Mouse (Mus musculus): ENCODE measurements around the gene Cpd. TPM values are rescaled to one million over a fixed set of nuclear protein-coding genes. Genes with fewer than 3 reads are reported as not detected.

Cpd gene
- polyA plus RNA-seq, 1 experiment from 2014 or later: 10.3 TPM

GRCm38 (mm10) chr11:76846011-76846877, 574 bp downstream of the Cpd start:
- under 1% methylated on average over 88 of the region's 90 CpGs for WGBS
- H3K4me3 ChIP-seq: peak overlapping the region; percentile 90
- H3K9me3 ChIP-seq: peaks cover under 1% of the 10 kb centered on the region; the same call in 1 of the 2 replicates
- peak overlapping the region; percentile 99 for H3K4me2 ChIP-seq (replicated peaks)
- no peaks in the 10 kb centered on the region for H3K27me3 ChIP-seq
- H3K4me1 ChIP-seq: peaks cover 30% of the 10 kb centered on the region
- H3K27ac ChIP-seq: peak overlapping the region; percentile 83; the same call in 1 of the 2 replicates
- no peaks in the 10 kb centered on the region for H3K36me3 ChIP-seq
- peak; percentile 68 for ATAC-seq (ENCODE audit: low FRiP score, low read depth)
- peak overlapping the region; percentile 93 for H3K9ac ChIP-seq

- H3K27me3 ChIP-seq: no peaks in the 10 kb centered on the region
- H3K4me2 ChIP-seq (replicated peaks): peak overlapping the region; percentile 99
- H3K9me3 ChIP-seq: no peaks in the 10 kb centered on the region
- peak overlapping the region; percentile 90 for H3K4me3 ChIP-seq
- ATAC-seq (ENCODE audit: low FRiP score, low read depth): no peak
- H3K4me1 ChIP-seq: peaks cover 30% of the 10 kb centered on the region
- peak overlapping the region; percentile 93 for H3K9ac ChIP-seq
- no peak overlapping the region for H3K27ac ChIP-seq
- 24% methylated on average over 15 of the region's 15 CpGs for WGBS
- H3K36me3 ChIP-seq: no peaks in the 10 kb centered on the region
Observed at GRCm38 (mm10) chr11:76845275-76845980, 1.4 kb downstream of the Cpd start.

- Histone ChIP-seq H3K27me3 (no peaks in the 10 kb centered on the region), H3K4me2 (replicated peaks) (no peak overlapping the region), H3K9me3 (no peaks in the 10 kb centered on the region), H3K36me3 (peaks cover 14% of the 10 kb centered on the region), H3K27ac (no peak overlapping the region), H3K9ac (no peak overlapping the region), H3K4me1 (peaks cover 7% of the 10 kb centered on the region), H3K4me3 (no peak overlapping the region)
- 90% methylated on average over 4 of the region's 4 CpGs for WGBS
- ATAC-seq (ENCODE audit: low FRiP score, low read depth): no peak
Observed at GRCm38 (mm10) chr11:76838573-76838972, 8.2 kb downstream of the Cpd start.

- no peak for ATAC-seq (ENCODE audit: low FRiP score, low read depth)
- H3K27ac ChIP-seq: no peak overlapping the region
- H3K9ac ChIP-seq: no peak overlapping the region
- H3K36me3 ChIP-seq: peaks cover 14% of the 10 kb centered on the region
- H3K4me2 ChIP-seq (replicated peaks): no peak overlapping the region
- no peaks in the 10 kb centered on the region for H3K27me3 ChIP-seq
- no peaks in the 10 kb centered on the region for H3K4me1 ChIP-seq
- no peaks in the 10 kb centered on the region for H3K9me3 ChIP-seq
- H3K4me3 ChIP-seq: no peak overlapping the region
- 80% methylated on average over 6 of the region's 6 CpGs for WGBS
Observed at GRCm38 (mm10) chr11:76836317-76836716, 10.5 kb downstream of the Cpd start.

- peaks cover 14% of the 10 kb centered on the region for H3K36me3 ChIP-seq
- no peaks in the 10 kb centered on the region for H3K4me1 ChIP-seq
- no peak for ATAC-seq (ENCODE audit: low FRiP score, low read depth)
- no peaks in the 10 kb centered on the region for H3K9me3 ChIP-seq
- H3K9ac ChIP-seq: no peak overlapping the region
- no peak overlapping the region for H3K4me3 ChIP-seq
- no peak overlapping the region for H3K27ac ChIP-seq
- no peaks in the 10 kb centered on the region for H3K27me3 ChIP-seq
- WGBS: 71% methylated on average over 5 of the region's 5 CpGs
- no peak overlapping the region for H3K4me2 ChIP-seq (replicated peaks)
Observed at GRCm38 (mm10) chr11:76835868-76836267, 10.9 kb downstream of the Cpd start.

- 89% methylated on average over 1 of the region's 1 CpGs for WGBS
- H3K27ac ChIP-seq: no peak overlapping the region
- H3K9me3 ChIP-seq: no peaks in the 10 kb centered on the region
- no peak overlapping the region for H3K4me2 ChIP-seq (replicated peaks)
- no peak for ATAC-seq (ENCODE audit: low FRiP score, low read depth)
- H3K9ac ChIP-seq: no peak overlapping the region
- peaks cover 11% of the 10 kb centered on the region for H3K36me3 ChIP-seq
- H3K27me3 ChIP-seq: no peaks in the 10 kb centered on the region
- no peaks in the 10 kb centered on the region for H3K4me1 ChIP-seq
- H3K4me3 ChIP-seq: no peak overlapping the region
Observed at GRCm38 (mm10) chr11:76834665-76835064, 12.2 kb downstream of the Cpd start.

- 80% methylated on average over 9 of the region's 9 CpGs for WGBS
- H3K4me2 ChIP-seq (replicated peaks): no peak overlapping the region
- peaks cover 29% of the 10 kb centered on the region for H3K4me1 ChIP-seq
- no peaks in the 10 kb centered on the region for H3K9me3 ChIP-seq
- no peaks in the 10 kb centered on the region for H3K36me3 ChIP-seq
- H3K4me3 ChIP-seq: no peak overlapping the region
- ATAC-seq (ENCODE audit: low FRiP score, low read depth): no peak
- no peak overlapping the region for H3K9ac ChIP-seq
- H3K27ac ChIP-seq: no peak overlapping the region
- no peaks in the 10 kb centered on the region for H3K27me3 ChIP-seq
Observed at GRCm38 (mm10) chr11:76824885-76825265, 21.9 kb downstream of the Cpd start.

- ATAC-seq (ENCODE audit: low FRiP score, low read depth): no peak
- Histone ChIP-seq H3K4me2 (replicated peaks) (no peak overlapping the region), H3K27me3 (no peaks in the 10 kb centered on the region), H3K9ac (no peak overlapping the region), H3K36me3 (no peaks in the 10 kb centered on the region), H3K9me3 (no peaks in the 10 kb centered on the region), H3K4me3 (no peak overlapping the region), H3K27ac (no peak overlapping the region), H3K4me1 (peaks cover 33% of the 10 kb centered on the region)
- WGBS: 78% methylated on average over 7 of the region's 7 CpGs
Observed at GRCm38 (mm10) chr11:76824238-76824884, 22.5 kb downstream of the Cpd start.

GRCm38 (mm10) chr11:76823641-76824040, 23.2 kb downstream of the Cpd start:
- H3K4me3 ChIP-seq: no peak overlapping the region
- H3K36me3 ChIP-seq: no peaks in the 10 kb centered on the region
- H3K9me3 ChIP-seq: no peaks in the 10 kb centered on the region
- no peak for ATAC-seq (ENCODE audit: low FRiP score, low read depth)
- H3K9ac ChIP-seq: no peak overlapping the region
- H3K4me1 ChIP-seq: peaks cover 33% of the 10 kb centered on the region
- no peaks in the 10 kb centered on the region for H3K27me3 ChIP-seq
- 92% methylated on average over 3 of the region's 3 CpGs for WGBS
- H3K4me2 ChIP-seq (replicated peaks): no peak overlapping the region
- no peak overlapping the region for H3K27ac ChIP-seq

GRCm38 (mm10) chr11:76821353-76821752, 25.5 kb downstream of the Cpd start:
- H3K9me3 ChIP-seq: no peaks in the 10 kb centered on the region
- no peak overlapping the region for H3K27ac ChIP-seq
- H3K4me2 ChIP-seq (replicated peaks): no peak overlapping the region
- no peak overlapping the region for H3K4me3 ChIP-seq
- no peaks in the 10 kb centered on the region for H3K27me3 ChIP-seq
- H3K4me1 ChIP-seq: peaks cover 20% of the 10 kb centered on the region
- no peak for ATAC-seq (ENCODE audit: low FRiP score, low read depth)
- WGBS: 80% methylated on average over 3 of the region's 3 CpGs
- H3K36me3 ChIP-seq: no peaks in the 10 kb centered on the region
- H3K9ac ChIP-seq: no peak overlapping the region

- H3K36me3 ChIP-seq: peaks cover 11% of the 10 kb centered on the region; the same call in 1 of the 2 replicates
- 0 out of 2 replicates have a peak, but pooled peaks cover 4% of the 10 kb centered on the region for H3K4me1 ChIP-seq
- no peak for ATAC-seq (ENCODE audit: low FRiP score, low read depth)
- no peak overlapping the region for H3K4me3 ChIP-seq
- no peak overlapping the region for H3K27ac ChIP-seq
- no peak overlapping the region for H3K4me2 ChIP-seq (replicated peaks)
- H3K27me3 ChIP-seq: no peaks in the 10 kb centered on the region
- H3K9ac ChIP-seq: no peak overlapping the region
- WGBS: 80% methylated on average over 3 of the region's 3 CpGs
- H3K9me3 ChIP-seq: no peaks in the 10 kb centered on the region
Observed at GRCm38 (mm10) chr11:76817664-76818063, 29.2 kb downstream of the Cpd start.

All from limb, embryonic 13.5 days (tissue).